Mouse (Mus musculus) heart, postnatal 14 days (tissue): ENCODE results near the gene Cntnap2. TPM values are rescaled to one million over a fixed set of nuclear protein-coding genes. Genes with fewer than 3 reads are reported as not detected.

ENCODE experiments used
- DNase-seq, 2 experiments: peaks; one replicate each; pipeline ENCODE4 v3.0.0; 2021 to 2022
- intact Hi-C: fragments of 180-260 bp; cut with DNase I; formaldehyde crosslinking; loops from one replicate; pipeline ENCODE4 v1.15.1; 2025
- long read RNA-seq, 2 experiments: library from polyadenylated mRNA; stranded (forward); transcript quantifications; one replicate each; pipeline ENCODE4 v2.0.0; 2021
- total RNA-seq, 2 experiments: library from RNA; stranded (reverse); gene quantifications; 2 replicates each; pipeline ENCODE4 v1.2.3; 2021

The Cntnap2 gene
- total RNA-seq: not detected
- long read RNA-seq, experiment 1: 0 reads
- long read RNA-seq, experiment 2: 0 reads

- peak; percentile 15 to 39 for DNase-seq
- intact Hi-C loops: no loop called here
Observed at GRCm38 (mm10) chr6:45059091-45059490, at the start of gene Cntnap2. Gene Cntnap2 (plus strand): TSS chr6:45059357.

DNA sequence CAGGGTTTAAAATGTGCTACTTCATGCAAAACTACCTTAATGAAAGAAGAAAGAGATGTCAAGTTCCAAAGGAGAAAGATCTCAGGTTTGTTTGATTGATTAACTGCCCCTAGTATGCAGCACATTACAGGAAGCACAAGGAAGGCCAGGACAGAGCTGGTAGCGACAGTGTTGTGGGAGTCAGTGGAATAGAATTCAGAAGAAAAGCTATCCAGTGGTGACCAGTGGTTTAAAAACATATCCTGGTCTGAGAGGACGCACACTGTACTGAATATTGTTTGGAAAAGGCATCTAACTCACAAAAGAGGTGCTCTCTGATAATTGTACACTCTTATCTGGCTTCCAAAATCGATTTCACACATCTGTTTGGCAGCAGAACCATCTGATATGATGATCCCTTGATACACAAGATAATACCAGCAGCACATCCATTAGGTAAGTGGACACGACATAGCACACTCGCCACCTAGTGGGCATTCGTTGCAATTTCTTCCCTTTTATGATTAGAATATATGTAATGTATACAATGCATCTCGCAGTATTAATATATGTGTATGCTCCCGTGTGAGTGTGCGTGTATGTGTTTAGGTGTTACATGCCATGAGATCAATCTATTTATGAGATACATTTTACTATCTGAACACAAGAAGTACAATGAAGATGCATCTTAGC is 33.0 kb upstream of the Cntnap2 start:
- peak in 1 of 2 experiments; percentile 5 for DNase-seq
- intact Hi-C loops: loop anchor here (2.0 to 10.0 kb wide), 2 partner anchors 1339 to 1631 kb away; no protein-coding TSS in a partner anchor

DNA sequence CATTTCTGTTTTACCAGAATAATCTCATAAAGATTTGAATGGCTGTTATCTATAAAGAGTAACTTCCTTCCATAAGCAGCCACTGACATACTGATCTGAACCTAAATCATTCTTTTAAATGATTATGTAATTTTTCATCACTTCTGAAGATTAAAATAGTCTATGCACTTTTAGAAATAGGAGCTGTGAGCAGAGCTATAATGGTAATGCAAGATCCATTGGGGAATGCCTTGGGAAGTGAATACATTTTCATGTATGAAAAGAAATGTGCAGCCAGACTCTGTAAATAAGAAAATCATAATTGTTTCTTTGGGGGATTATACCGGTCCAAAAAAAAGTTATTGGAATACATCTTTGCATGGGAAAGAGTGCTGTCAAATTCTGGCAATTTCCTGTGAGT is 19.7 kb upstream of the Cntnap2 start:
- no peak for DNase-seq
- intact Hi-C loops: no loop called here

DNA sequence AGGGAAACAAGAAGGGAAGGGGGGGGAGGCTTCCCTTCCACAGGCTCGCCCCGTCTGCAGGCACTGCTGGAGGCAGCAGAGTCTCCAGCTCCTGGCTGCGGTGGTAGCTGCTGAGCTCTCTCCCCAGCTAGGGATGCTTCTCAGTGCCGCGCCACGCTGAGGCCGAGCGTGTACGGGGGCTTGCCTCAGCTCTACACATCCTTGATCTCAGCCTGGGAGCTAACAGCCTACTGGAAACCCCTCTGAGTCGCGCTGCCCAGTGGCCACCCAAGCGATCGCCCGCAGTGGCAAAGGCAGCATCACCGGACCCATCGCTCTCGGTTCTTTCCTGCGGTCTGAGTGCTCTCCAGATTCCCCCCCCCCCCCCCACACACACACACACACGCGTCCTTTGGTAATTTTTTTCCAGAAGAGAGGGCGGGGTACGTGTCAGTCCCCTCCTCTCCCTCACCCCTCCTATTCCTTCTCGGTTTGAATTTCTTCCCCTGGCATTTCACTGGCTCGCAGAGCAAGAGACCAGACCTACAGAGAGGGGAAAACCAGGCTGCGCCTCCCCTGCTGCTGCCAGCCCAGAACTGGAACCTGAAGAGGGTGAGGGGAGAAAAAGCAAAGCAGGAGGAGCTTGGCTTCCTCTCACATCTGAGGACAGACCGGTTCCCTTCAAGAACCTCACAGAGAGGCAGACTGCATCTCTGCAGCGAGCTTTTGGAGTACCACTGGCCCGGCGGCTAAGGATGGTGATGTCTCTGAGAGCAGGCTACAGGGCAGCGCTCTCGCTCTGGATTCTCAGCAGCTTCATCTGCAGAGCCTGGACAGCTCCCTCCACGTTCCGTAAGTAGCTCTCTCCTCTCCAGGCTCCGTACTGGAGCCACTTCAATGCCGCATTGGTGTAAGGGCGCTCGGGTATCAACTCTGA is 657 bp downstream of the Cntnap2 start:
- DNase-seq: no peak
- intact Hi-C loops: no loop called here

GRCm38 (mm10) chr6:45062214-45062997 is 3.2 kb downstream of the Cntnap2 start:
- DNase-seq: no peak
- intact Hi-C loops: no loop called here

- DNase-seq: no peak
- intact Hi-C loops: no loop called here
Observed at GRCm38 (mm10) chr6:45088304-45088703, 29.1 kb downstream of the Cntnap2 start.

DNA sequence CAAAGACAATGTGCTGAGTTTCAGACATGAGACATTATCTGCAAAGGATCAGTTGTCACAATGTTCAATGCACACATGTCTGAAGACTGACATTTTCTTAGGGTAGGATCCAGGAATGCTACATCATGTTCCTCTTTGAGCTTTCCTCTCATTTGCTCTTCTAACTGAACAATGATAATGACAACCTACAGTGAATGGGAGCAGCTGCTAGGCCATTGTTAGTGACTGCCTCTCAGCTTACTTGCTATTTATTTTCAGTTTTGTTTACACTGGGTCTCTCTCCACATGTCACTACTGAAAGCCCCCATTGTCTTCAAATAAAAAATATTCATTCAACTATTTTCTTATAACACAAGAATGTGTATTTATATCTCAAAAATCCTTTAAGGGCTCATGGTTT is 54.5 kb downstream of the Cntnap2 start:
- intact Hi-C loops: no loop called here
- no peak for DNase-seq

DNA sequence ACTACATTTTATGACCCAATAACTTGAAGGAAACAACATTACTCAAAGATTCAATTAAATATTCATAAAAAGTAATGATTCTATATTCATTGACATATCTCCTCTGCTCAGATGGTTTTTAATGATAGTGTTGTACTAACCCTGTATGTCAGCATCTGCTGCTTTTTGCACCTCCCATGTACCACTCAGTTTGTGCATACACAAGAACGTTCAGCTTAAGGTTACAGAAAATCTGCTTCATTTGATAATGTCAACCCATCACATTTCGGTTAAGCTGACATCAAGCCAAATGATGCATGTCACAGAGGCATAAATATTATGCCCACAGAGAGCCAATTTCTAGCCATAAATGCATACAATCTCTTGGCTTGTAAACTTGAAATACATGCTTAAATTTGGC is 85.7 kb downstream of the Cntnap2 start:
- intact Hi-C loops: no loop called here
- no peak for DNase-seq

- no peak for DNase-seq
- intact Hi-C loops: no loop called here
Observed at GRCm38 (mm10) chr6:45205039-45205438, 145.9 kb downstream of the Cntnap2 start.

DNA sequence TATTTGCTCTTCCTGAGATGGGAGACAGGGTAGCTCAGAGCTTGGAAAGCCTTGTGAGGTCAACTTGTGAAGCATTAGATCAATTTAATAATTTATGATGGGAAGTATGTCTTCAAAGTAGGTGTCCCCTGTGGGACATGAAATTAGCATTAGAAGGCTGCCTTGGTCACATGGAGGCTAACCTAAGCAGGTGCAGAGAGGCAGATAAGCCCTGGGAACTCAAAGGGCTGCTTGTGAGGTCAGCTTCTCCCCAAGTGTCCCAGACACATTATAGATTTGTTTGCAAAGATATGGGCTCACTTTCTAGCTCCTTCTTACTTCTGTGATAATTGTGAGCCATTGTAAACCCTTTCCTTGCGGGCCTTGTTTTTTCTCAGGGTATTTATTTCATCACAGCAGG is 155.2 kb downstream of the Cntnap2 start:
- intact Hi-C loops: no loop called here
- no peak for DNase-seq

- intact Hi-C loops: no loop called here
Observed at GRCm38 (mm10) chr6:45229002-45229401, 169.8 kb downstream of the Cntnap2 start.

DNA sequence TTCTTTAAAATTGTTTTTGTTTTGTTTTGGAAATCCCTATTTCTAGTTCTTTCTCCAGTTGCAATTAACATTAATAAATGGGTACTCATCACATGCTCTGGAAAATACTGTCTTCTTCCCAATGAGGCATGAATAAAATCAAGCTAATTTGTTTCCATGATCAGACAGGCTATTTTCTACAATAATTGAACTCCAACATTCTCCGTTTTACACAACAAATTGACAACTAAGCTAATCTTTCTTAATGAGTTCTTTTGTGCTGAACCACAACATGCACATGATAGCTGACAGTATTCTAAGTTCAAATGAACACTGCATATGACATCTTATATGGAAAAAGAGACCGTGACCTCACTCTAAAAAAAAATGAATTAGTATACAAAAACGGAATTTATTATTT is 173.4 kb downstream of the Cntnap2 start:
- intact Hi-C loops: no loop called here
- DNase-seq: no peak

More at GRCm38 (mm10) chr6:45229002-45229401, 169.8 kb downstream of the Cntnap2 start:
- no peak for DNase-seq

GRCm38 (mm10) chr6:45236531-45236930 is 177.4 kb downstream of the Cntnap2 start:
- intact Hi-C loops: no loop called here
- DNase-seq: no peak

DNA sequence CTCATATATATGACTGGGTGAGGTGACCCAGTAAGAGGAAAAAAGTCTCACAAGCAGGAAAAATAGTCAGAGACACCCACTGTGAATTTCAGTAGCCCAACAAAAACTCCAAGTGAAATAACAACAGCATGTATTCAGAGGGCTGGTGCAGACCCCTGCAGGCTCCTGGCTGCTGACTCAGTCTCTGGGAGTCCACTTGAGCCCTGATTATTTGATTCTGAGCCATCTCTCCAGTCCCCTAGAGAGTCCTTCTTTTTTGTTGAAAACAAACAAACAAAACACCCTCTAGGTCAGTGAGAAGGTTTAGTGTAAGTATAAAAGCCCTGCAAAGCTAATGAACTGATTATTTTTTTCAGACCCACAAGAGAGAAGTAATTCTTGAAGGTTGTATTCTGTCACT is 179.0 kb downstream of the Cntnap2 start:
- no peak for DNase-seq
- intact Hi-C loops: no loop called here

- no peak for DNase-seq
- intact Hi-C loops: no loop called here
Observed at GRCm38 (mm10) chr6:45241218-45241617, 182.1 kb downstream of the Cntnap2 start.

DNA sequence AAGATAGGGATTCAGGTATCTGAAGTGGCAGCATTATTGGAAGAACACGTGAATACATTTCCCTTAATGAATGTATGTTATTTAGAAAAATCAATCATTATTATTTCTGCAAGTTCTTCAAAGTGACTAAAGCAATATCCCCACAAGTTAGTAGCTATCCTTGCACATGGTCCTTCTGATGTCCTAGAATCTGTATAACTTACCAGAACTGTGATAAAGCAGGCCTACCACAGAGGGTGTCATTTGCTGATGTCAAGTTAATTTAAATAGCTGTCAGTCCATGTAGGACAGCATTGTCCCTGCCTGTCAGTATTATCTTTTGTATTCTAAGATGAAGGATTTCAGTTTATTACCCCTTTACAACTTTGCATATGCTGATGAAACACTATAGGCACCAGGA is 185.5 kb downstream of the Cntnap2 start:
- intact Hi-C loops: no loop called here
- no peak for DNase-seq

GRCm38 (mm10) chr6:45258047-45258446 is 198.9 kb downstream of the Cntnap2 start:
- intact Hi-C loops: no loop called here
- no peak for DNase-seq

- no peak for DNase-seq
- intact Hi-C loops: no loop called here
Observed at GRCm38 (mm10) chr6:45271537-45271936, 212.4 kb downstream of the Cntnap2 start.

DNA sequence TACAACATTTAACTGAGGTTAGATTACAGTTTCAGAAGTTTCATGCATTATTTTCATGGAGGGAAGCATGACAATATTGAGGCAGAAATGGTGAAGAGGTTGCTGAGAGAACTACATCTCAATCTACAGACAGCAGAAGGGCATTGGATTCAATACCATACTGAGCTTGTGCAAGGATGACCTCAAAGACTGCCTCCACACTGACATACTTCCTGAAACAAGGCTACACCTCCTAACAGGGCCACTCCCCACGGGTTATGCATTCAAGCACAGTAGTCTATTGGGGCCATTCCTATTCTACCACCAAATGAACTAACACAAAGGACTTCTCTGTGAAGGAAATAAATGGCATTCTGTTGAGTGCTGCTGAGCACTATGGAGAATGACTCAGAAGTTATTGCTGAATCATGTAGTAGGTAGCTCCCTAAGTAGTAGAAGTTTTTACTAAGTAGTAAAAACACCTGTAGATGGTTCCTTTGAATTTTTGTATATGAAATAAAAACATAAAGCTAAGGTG is 214.2 kb downstream of the Cntnap2 start:
- DNase-seq: no peak
- intact Hi-C loops: no loop called here

GRCm38 (mm10) chr6:45290154-45290553 is 231.0 kb downstream of the Cntnap2 start:
- no peak for DNase-seq
- intact Hi-C loops: no loop called here

- intact Hi-C loops: no loop called here
- no peak for DNase-seq
Observed at GRCm38 (mm10) chr6:45317455-45317854, 258.3 kb downstream of the Cntnap2 start.
